Mouse (Mus musculus) ovary, postnatal 36 days (tissue): Measurements from ENCODE around the gene Dtnbp1.

Experiments used
- DNase-seq: peaks from one replicate; pipeline ENCODE4 v3.0.0; 2022; ENCODE audit warnings: low spot score, mixed read lengths

Gene Dtnbp1

DNA sequence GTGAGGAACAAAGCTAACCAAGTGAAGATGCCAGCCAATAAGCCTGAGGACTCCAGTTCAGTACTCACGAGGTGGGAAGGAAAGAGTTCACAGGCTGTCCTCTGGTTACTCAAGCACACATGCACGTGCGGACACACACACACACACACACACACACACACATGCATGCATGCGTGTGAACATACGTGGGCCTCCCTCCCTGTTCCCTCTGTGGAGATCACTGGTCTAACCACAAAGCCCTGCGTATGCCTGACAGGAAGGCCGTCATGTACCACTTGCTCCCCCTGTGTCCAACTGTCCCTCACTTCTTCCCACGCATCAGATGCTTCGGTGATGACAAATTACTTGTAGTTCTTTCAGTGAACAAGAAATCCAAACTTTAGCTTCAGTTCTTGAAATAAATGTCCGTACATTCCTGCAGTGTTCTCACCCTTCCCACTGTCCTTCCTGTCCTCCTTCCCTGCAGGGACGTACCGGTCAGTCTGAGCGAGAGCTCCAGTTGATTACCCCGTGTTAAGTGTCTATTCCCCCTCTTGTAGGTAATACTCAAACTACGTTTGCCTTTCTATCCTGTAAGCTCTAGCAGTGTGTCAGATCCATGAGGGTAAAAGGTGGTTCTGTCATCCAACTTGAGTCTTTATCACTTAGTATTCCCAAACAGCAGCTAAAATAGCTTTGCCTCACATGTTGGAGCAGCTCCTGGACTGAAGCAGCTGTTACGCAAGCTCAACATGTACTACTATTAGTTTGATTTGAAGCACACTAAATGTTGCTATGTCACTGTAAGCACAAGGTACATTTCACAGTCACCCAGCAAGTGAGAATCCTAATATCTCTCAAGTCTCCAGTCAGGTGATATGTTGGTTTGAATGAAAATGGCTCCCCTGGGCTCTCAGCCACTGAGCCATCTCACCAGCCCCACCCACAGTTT, 53.4 kb downstream of the Dtnbp1 start:
- DNase-seq = no peak

GRCm38 (mm10) chr13:44946880-44947635, 54.9 kb downstream of the Dtnbp1 start:
- DNase-seq = no peak

DNA sequence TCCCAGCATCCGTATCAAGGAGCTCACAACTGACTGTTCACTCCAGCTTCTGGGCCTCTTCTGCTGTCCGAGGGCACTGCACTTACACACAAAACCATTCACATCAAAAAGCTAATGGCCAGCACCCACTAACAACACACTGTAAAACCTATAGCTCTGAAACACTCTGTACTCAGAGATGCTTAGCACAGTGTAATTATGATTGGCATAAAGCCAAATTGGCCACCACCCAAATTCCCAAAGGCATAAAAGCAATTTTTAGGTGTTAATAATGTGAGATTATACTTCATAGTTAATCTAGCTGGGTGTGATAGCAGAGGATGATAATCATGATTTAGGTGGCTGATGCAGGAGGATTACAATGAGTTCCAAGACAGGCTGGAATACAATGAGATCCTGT, 58.3 kb downstream of the Dtnbp1 start:
- no peak for DNase-seq

DNA sequence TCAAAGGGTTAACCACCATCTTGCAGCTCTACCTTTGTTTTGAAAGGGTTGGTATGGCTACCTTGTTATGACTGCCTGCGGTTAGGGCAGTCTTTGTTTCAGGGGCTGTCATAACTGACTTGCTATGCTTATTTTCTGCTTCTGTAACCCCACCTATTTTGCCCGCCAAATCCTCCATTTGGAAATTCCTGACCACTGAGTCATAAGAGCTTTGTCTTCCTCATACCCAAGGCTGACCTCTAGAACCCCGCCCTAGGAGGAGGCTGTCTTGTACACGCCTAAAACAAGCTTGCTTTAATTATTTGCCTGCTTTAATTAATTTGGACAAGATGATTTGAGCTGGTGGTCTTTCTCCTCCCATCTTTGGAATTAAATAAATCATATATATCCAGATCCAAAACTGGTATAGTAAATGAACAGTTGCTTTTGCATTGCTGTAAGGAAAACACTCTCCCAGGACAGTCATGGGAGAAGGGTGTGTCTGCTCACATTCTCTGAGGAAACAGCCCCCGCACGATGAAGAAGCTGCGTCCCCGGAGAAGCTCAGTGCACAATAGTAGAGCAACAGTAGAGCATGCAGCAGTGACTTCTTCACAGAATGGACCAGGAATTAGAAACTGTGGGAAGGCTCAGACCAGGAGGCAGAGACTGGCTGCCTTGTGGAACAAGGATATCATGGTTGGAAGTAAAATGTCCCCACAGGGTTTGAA, 62.5 kb downstream of the Dtnbp1 start:
- no peak for DNase-seq

- DNase-seq = no peak
Measured at GRCm38 (mm10) chr13:44937681-44938080, 64.3 kb downstream of the Dtnbp1 start.

DNA sequence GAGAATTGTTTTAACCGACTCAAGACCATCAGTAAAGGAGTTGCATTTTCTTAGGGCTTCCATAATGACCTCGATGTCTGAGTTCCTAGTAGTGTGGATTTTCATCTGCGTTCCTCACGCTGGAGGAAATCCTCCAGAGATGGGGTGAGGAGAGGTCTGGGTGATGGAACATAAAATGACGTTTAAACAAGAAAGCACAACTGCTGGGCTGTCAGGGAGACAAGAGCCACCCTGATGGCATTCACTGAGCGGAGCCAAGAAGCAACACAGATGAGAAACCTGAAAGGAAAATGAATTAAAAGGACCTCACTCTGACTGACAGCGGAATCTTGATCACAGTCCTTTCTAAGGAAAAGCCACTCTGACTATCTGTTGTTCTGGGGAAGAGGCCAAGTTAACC, 68.4 kb downstream of the Dtnbp1 start:
- no peak for DNase-seq

DNA sequence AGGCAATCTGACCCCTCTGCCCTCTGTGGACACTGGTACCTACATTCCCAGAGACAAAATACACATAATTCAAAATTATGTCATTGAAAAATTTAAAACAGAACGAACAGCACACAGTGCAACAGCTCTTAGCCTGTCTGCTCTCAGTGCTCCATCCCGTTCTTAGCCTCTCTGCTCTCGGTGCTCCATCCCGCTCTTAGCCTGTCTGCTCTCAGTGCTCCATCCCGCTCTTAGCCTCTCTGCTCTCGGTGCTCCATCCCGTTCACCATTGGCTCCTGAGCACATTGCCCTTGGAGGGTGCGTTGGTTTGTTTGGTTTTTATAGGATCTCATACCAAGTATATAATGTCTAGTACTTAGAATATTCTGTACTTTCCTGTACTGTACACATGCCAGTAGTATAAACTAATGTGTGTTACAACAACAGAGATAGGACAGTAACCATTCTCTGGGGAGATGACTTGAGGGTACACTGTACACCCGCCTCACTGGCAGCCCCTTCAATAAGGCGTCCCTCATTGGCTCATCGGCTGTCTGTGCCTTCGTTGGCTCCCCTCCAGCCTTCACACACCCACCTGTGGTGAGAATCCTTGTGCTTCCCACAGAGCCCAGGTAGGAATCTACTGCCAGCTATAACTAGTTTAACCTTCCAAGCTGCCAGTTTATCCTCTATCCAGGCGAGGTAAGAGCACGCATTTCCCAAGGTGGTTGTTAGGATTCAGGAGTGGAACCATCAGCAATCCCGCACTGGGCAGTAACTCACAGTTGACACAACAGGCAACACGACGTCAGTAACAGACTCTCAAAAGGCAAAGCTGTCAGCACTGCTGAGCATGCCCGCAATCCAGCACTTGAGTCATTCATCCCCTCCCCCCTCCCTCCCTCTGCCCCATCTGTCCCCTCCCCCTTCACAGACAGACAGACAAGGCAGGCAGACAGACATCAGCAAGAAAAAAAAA, 69.4 kb downstream of the Dtnbp1 start:
- DNase-seq = no peak

- no peak for DNase-seq
Measured at GRCm38 (mm10) chr13:44926311-44926710, 75.6 kb downstream of the Dtnbp1 start.

DNA sequence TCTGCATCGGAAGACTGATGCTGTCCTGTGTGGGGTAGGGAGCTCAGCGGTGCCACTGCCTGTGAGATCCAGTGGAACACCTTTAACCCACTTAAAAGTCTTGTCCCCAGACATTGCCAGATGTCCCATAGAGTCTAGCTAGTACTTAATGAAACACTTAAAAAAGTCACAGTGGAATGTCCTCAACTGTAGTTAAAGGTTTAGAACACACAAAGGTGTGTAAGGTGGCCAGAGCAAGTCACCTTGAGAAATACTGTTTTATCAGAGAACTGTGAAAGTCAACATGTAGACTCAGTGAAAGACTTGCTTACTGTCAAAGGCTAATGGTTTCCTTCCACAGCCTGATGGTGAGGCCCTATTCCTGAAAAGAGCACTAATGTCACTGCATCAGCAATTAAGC, 76.8 kb downstream of the Dtnbp1 start:
- DNase-seq = no peak

GRCm38 (mm10) chr13:44924042-44924441, 77.9 kb downstream of the Dtnbp1 start:
- DNase-seq = no peak

DNA sequence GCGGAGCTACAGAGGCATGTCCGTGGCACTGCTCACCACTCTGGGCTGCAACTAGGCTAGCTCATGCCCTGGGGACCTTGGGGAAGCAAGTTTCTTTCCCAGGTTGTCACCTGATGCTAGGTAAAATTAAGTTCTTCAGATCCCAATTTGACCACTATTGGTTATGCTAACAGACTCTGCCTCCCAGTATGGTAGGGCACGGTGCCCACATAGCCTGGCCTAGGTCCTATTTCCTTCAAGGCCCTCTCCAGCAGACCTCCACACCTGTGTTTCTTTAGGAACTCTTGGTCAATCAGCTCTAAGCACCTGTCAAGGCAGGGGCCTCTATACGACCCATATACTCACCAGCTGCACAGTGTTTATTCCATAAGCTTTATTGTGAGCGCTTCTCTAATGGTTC, 80.2 kb downstream of the Dtnbp1 start:
- DNase-seq = no peak

DNA sequence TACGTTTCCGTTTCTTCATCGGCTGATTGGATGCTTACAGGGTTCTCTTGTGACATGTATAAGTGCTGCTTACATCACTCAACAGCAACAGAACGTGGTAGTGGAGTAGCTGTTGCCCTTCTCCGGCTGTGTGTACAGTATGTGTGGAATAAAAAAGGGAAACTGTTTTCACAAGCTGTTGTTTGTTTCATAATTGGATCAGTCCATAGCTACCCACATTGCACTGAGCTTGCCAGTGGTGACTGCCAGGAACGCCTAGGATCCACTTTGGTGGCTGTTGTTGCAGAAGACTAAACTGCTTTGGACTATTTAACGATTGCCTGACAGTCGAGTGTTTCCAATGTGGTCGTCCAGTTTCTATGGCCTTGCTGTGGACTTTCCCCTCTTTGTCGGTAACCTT, 80.9 kb downstream of the Dtnbp1 start:
- DNase-seq = no peak

DNA sequence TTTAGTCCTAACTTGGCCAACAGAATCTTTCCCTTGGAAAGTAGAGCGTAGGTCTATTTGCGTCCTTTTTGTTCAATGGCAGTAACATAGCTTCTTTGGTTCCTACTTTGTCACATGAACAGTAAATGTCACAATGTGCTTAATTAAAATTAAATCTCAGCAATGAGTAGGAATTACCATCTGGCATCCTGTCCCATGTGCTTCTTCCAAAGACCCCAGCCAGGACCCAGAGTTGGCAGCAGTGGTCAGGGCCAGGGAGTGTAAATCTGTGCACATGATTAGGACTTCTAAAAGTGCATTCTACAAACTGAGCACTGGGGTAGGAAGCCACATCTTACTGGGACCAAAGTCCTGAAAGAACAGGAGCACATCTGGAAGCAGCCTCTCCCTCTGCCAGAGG, 83.7 kb downstream of the Dtnbp1 start:
- DNase-seq = no peak

DNA sequence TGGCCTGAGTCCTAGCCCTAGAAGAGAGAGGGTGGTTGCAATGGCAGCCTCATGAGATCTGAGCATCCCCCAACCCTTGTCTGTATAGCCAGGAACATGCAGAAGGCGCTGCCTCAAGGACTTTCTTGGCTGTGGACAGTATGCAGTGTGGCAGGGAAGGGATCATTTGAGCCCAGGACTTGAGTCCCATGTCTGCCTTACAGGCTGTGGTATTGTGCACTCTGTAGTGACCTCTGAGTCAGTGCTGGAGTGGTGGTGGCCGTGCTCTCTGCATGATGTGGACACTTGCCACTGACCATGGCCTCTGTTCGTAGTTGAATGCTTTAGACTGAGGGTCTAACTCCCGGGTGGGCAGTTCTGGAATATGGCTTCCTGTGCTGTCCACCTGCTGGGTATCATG, 84.7 kb downstream of the Dtnbp1 start:
- DNase-seq = no peak

DNA sequence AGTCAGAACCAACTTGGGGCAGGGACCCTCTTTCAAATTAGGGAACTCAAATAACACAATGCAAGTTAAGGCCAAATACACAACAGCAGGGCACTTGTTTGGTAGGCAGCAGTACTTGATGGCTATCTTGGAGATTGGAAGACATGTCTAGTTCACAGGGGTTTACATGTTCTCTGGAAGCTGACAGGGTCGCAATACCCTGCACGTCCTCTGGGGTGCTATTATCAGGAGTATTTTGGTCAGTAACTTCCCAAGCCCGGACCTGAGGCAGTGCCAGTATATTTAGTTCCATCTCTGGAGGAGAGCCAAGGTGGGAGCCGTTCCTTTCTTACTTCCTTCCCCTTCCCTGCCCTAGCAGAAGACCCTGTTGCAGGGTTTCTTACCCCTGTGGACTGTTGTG, 86.0 kb downstream of the Dtnbp1 start:
- no peak for DNase-seq

GRCm38 (mm10) chr13:44915382-44915781, 86.6 kb downstream of the Dtnbp1 start:
- DNase-seq = no peak

- peak; percentile 37 for DNase-seq
Measured at GRCm38 (mm10) chr13:44913560-44913959, 88.4 kb downstream of the Dtnbp1 start.

DNA sequence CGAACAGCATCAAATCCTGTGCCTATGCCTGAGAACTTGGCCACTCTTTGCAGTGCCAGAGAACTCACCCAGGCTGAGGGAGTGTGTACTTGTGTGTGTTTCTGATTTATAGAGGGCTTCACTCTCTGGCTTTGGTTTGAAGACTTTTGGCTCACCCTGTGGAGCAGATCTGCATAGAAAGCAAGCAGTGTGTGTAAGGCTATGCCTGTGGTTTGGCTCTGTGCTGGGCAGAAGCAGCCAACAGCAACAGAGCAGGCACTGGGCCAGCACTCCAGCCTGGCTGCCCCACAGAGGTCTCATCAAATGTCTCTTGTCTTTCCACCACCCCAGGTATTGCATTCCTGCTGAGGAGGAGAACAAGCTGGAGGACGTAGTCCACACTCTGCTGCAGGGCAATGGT, 89.1 kb downstream of the Dtnbp1 start:
- peak; percentile 54 for DNase-seq

DNA sequence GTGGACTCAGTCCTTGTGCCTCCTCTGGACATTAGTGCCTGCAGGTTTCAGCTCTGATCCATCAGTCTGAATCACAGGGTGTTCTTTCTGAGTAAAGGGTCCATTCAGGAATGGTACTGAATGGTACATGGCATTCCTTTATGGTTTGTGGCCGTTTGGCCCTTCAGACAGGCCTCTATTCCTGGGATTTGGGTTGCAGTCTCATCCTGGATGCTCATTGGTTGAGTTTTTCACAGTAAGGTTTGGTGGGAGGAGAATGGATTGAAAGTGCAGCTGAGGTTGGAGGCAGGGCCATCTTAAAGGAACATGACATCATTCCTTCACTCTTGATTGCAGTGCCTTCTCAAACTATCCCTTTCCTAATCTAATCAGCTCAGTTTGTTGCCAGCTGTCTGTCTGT, 93.2 kb downstream of the Dtnbp1 start:
- no peak for DNase-seq

GRCm38 (mm10) chr13:44907702-44908101, 94.2 kb downstream of the Dtnbp1 start:
- DNase-seq = peak; percentile 74

GRCm38 (mm10) chr13:44906141-44906540, 95.8 kb downstream of the Dtnbp1 start:
- DNase-seq = no peak
